Mouse (Mus musculus) c-Kit-negative CD71-positive TER-119-positive erythroid progenitor cells, embryonic 14.5 days (primary cell): Measurements from ENCODE around the gene Bri3bp.
"Not testable (repeated sequence)": the region's sequence is repeated elsewhere in the genome, so short reads cannot be mapped to it uniquely, and the experiment has no call there.

Experiments used
- DNase-seq: peaks from one replicate; pipeline ENCODE4 v3.0.0-alpha.2; 2013; ENCODE audit warnings: low read depth, low spot score

Bri3bp gene

DNA sequence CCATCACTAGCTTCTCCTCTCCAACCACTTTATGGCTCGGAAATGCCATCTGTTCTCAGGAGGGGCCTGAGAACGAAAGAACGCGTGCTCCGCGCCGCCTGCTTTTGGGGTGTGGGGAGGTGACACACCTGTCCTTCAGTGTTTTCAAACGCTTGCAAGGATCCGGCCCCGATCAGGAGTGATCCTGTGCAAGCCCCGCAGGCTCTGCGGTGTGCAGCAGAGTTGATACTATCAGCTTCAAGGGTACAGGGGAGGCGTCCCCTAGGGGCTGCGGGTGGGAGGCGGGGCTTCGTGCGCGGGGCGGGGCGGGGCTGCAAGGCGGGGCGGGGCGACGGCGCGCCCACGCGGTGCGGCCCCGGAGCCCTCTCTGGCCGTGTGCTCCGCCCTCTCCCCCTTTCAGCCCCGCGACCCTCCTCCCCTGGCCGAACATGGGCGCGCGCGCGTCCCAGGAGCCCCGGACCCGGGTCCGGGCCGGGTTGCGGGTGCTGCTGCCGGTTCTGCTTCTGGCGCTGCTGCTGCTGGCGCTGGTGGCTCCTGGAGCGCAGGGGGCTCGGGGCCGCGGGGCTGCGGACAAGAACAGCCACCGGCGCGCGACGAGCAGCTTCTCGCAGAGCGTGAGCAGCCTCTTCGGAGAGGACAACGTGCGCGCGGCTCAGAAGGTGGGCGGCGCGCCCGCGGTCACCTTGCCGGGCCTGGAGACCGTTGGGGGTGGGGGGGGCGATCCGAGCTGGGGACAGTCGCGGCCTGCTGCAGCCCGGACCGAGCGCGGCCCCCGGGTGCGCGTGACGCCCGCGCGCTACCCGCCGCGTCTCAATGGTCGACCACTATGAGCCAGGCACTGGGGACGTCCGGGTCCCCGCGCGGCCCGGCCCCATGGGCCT lies at the start of gene Bri3bp:
Bri3bp (plus strand) TSS at position 335 of the 881 bp plus-strand sequence.
- no peak for DNase-seq

DNA sequence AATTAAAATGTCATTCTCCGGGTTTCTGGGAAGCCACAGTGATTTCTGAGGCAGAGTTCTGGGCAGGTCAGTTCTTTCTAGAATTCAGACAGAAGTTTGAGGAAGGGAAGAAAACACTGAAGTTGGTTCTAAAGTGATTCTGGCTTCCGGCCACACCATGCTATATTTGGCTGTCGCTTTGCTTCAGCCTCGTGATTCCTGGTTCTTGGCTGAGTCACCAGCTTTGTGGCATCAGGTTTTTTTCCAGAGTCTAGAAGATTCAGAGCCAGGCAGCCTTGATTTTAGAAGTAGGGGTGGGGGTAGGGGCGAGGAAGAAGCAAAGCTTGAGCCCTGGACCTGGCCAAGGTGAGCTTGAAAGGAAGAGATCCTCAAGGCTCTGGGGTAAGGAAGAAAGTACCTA lies 49.8 kb upstream of the Bri3bp start:
- DNase-seq: no peak

DNA sequence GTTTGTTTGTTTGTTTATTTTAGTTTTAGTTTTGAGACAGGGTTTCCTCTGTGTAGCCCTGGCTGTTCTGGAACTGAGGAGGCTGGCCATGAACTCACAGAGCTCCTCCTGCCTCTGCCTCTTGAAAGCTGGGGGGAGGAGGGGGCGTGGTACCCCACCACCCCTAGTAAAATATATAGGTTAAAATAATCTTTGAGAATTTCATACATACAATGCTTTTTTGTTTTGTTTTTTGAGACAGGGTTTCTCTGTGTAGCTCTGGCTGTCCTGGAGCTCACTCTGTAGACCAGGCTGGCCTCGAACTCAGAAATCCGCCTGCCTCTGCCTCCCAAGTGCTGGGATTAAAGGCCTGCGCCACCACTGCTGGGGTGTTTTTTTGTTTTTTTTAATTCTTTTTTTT lies 49.2 kb upstream of the Bri3bp start:
- DNase-seq: not testable (repeated sequence)

DNA sequence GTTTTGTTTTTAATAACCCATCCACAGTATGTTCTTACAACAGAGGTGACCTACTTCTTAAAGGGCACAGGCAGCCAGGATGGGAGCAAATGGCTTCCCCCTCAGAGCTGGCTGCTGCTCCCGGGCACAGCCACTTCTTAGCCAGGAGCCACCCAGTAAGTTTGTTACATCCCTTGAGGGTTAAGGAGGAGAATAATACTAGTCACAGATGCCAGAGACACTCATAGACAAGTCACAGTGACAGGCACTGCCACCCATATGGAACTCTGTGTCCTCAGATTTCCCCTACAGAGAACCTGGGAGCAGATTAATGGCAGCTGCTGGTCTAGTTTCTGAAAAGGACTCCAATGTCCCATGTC lies 48.8 kb upstream of the Bri3bp start:
- DNase-seq: no peak

DNA sequence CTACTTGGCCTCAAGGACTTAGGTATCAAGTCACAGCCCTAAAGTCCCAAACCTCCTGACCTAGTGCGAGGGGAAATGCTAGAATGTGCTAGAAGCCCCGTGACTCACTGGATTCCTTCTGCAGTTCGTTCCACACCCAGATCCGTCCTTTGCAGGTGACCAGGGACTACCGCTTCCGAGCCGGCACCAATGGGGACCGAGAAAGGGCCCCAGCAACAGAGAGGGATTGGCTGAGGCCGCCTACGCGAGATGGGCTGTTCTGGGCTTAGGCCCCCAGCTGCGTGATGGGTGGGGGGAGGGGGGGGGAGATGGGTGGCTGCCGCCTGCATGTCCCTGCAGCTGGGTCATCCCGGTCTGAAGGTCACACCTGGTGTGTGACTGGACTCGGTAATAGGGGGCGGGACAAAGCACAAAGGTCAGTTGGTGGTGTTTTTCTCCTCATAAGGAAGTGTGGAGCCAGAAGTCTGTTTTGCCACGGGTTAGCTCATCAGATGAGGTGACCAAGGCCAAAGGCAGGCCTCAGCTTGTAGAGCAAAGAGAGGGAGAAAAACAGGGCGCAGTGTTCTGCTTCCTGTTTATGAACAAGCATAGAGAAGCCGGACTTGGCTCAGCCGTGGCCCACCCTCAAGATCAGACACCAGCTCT lies 48.3 kb upstream of the Bri3bp start:
- peak; percentile 86 for DNase-seq

DNA sequence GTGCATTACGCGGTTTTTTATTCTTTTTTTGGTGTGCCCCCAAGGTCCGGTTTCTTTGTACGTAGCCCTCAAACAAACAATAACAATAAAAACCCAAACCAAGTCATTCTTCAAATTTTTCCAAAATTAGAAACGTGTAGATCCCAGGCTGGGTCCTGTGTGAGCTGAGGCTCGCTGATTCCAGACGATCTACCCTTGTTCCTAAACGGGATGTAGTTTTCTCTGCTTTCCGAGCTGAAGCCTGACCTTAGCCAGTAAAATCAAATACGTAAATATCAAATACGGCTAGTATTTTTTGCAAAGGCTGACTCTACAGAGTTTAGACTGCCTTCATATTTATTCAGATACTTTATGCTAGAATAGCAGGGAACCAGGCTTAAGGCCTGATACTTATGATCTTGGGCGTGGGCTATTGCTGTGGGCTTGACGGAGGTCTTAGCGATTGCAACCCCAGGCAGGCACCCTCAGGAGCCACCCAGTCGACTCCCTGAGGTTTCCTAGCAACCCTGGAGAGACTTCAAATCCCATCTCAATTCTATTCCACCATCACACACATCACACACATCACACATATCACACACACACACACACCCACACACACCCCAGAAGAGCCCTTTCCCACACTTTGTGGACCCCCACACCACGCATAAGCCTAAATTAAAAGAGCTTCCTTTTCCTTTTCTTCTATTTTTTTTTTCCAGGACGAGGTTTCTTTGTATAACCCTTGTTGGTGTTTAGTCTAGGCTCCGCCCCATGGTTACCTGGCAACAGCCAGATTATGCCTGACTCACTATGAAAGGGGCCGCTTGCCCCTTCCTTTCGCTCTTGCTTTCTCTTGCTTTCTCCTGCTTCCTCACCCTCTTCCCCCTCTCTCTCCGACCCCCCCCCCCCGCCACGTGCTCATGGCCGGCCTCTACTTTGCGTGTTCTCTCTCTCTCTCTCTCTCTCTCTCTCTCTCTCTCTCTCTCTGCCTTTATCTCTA lies 47.5 kb upstream of the Bri3bp start:
- peak; percentile 83 for DNase-seq

DNA sequence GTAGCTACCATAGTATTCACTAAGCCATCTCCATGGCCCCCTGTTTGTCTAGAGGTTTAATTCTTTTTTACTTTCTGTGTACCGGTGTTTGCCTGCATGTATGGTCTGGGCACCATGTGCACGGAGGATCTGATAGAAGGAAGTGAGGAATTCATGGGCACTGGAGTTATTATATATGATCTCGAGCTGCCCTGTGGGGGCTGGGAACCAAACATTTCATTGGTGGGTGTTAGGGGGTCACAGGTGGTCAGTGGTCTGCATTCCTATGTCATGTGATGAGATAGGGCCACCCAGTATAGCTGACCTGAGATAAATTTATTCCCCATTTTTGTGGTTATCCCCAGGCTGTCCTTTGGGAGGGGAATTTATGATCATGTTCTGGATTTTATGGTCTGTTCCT lies 46.4 kb upstream of the Bri3bp start:
- no peak for DNase-seq

DNA sequence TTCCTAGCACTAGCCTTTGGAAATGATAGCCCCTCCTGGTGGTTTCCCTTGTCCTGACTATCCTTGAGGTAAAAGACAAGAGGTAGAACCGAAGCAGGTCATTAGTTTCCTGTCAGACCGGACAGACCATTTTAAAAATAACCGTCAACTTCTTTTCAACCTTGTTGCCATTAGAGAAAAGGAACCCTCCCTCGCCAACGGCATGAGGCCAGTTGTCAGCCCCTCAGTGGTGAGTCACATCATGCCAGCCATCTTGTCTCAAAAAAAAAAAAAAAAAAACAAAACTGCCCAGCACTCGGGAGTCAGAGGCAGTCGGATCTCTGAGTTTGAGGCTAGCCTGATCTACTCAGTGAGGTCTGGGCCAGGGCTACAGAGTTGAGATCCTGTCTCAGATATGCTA lies 40.5 kb upstream of the Bri3bp start:
- DNase-seq: no peak

DNA sequence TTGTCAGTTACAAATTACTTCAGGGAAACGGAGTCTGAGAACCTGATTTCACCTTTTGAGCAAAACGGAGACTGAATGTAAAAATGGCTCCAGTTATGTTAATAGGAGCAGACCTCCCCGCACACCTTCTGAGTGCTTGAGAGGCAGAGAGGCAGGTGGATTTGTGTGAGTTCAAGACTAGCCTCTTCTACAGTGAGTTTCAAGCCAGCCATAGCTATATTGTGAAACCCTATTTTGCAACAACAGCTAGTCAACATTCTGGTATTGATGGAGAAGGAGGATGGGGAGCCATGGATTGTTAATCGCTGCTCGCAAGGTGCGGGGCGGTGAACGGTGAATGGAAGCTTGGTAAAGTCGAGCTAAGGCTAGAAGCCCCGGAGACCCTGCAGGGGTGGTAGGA lies 38.9 kb upstream of the Bri3bp start:
- DNase-seq: no peak

DNA sequence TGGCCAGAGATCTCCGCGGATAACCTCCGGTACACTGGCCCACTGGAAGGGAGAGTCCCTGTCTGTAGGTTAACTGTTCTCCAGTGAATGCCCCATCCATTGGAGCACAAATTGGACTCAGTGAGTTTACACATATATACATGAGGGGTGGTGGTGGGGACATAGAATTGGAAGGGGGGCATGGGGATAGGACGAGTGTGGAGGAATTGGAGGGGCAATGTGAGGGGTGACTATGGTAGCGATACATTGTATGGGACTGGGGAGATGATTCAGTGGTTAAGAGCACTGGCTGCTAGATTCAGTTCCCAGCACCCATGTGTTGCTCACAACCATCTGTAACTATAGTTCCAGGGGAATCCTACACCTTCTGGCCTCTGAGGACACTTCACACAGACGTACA lies 38.4 kb upstream of the Bri3bp start:
- DNase-seq: no peak

DNA sequence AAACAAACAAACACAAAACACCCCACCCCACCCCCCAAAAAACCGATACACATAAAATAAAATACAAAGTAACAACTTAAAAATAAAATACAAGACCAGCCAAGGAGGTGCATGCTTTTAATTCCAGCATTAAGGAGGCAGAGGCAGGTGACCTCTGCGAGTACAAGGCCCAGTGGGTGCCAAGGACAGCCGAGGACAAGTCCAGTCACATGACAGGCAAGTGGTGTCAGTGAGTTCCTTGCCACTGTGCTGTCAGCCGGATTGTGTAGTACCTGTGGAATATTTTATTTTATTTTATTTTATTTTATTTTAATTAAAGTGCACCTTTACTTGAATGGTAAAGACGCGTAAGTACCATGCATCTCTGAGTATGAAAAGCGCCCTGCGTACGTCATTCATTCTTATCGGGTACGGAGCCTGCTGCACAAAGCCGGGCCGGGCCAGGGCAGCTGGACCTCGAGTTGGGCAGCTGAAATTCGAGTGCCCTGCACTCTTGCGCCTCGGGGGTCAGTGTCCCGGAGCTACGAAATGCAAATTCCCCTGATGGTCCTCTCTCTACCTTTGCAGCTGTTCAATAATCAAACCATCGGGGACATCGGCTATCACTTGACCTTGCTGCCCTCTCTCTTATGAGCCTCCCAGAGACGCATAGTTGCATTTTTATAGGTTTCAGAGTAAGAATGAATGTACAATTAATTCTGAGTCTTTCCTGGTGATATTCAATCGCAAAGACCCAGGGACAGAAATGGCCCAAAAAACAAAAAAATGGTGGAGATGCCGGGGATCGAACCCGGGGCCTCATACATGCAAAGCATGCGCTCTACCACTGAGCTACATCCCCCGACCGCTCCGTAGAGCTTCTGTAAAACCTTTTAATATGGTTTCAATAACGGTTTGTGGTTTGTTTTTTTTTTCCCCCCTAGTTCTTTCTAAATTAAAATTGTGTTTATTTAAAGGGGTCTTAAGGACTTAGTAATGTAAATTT lies 37.6 kb upstream of the Bri3bp start:
- DNase-seq: peak; percentile 60

DNA sequence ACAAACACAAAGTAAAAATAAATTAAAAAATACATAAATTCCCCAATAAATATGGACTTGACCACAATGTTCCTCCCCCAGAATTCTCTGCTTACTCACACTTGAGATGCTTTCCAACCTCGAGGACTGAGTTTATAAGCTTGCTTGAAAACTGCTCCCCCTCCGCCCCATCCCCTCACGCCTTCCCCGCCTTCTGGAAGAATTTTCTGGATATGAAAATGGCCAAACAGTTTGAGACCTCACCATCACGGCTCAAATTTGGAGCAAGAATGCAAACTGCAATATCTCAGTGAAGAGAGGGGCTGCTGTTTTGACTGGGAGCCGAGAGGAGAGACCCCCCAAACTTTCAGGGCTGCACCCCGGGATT lies 36.8 kb upstream of the Bri3bp start:
- DNase-seq: no peak

DNA sequence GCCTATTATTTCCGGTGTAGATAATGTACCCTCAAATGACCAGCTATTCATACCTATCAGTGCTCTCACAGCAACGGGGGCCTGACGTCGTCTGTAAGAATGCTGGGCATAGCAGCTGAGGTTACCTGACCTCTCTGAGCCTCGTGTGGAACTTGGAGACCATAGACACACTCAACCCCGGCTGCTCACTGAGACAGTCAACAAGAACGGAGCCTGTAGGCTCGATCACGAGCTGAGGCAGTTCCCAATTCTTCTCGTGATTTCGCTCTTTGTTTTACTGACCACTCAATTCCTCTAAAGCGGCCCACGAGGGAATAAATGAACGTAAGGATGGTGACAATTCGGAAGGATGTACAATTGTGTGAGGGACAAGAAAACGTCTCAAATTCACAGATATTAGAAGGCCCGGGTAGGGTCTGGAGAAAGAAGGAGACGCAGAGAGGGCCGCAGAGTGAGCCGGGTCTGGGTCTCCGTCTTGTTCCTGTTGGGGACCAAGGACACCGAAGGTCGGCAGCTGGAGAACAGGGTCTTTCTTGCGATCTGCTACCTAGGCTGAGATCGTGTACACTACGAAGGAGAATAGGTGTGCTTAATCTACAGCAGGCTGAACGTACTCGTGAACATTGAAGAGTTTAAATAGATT lies 36.3 kb upstream of the Bri3bp start:
- DNase-seq: no peak

DNA sequence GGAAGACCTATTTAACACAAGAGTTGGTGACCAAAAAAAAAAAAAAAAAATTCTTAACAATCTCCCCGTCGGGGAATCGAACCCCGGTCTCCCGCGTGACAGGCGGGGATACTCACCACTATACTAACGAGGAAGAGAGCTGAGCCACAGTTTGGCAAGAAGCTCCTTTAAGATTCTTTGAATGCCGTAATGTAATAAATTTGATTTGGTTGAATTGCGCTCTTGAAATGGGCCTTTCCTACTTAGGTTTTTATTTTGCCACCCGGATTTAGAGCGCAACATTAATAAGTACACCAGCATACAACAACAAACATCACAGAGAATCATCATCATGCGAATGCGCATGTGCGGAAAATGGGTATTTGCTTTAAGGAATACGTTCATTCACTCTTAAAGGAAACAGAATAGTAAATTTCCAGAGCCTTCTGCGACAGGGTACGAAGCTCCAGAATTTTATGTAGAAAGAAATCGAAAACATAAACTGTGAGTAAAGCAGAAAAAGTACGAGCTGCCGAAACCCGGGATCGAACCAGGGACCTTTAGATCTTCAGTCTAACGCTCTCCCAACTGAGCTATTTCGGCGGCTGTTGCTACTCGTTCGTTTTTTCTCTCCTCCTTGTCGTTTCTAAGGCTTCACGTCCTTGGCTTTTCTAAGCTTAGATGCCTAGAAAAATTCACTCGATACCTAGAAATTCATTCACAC lies 35.7 kb upstream of the Bri3bp start:
- peak; percentile 84 for DNase-seq

DNA sequence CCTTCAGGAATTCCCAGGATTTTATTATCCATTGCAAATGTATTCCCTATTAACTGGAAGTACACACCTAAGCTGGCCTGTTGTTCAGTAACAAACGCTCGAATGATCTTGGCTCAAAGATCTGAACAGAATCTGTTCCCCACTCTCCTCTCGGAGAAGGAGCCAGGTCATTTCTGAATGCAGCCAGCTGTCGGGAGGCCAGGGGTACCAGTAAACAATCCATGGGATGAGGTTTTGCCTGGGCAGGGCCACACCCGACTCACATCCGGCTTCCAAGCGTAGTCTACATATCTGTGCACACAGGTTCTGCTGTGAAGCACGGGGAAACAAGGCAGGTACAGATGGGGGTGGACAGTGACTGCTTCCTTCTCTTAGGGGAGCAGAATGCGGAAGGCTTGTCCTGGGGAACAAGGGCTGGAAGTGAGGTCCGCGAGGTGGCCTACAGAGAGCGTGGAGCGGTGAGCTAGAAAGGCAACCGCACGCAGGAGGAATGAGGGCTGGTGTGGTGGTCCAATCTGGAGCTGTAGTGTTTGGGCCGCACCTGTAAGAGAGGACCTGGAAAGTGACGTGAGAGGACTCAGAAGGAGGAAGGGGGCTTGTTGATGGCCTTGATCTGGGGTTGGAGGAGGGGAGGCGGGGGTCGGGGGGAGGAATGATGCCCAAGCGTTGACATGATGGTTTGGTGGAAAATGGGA lies 34.9 kb upstream of the Bri3bp start:
- no peak for DNase-seq

DNA sequence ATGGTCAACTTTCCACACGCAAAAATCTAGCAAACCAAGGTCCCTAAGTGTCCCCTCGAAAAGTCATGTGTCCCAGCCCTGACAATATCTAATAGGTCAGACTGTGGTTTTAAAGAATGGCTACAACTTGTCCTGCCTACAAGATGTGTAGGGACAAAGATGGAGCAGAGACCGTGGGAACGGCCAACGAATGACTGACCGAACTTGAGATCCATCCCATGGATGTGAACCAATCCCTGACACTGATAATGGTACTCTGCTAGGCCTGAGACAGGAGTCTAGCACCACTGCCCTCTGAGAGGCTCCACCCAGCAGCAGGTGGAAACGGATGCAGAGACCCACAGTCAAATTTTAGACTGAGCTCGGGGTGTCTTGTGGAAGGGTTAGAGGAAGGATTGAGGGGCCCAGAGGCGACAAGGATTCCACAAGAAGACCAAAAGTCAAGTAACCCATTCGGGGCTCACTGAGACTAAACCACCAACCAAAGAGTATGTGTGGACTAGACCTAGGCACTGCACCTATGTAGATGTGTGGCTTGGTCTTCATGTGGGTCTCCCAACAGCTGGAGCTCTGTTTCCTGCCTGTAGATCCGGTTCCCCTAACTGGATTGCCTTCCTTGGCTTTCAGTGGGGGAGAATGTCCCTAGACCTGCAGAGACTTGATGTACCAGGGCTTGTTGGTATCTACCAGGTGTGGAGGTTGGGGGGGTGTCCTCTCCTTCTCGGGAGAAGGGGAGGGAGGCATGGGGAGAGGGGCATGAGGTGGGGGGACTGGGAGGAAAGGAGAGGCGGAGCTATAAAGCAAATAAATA lies 34.1 kb upstream of the Bri3bp start:
- DNase-seq: no peak

DNA sequence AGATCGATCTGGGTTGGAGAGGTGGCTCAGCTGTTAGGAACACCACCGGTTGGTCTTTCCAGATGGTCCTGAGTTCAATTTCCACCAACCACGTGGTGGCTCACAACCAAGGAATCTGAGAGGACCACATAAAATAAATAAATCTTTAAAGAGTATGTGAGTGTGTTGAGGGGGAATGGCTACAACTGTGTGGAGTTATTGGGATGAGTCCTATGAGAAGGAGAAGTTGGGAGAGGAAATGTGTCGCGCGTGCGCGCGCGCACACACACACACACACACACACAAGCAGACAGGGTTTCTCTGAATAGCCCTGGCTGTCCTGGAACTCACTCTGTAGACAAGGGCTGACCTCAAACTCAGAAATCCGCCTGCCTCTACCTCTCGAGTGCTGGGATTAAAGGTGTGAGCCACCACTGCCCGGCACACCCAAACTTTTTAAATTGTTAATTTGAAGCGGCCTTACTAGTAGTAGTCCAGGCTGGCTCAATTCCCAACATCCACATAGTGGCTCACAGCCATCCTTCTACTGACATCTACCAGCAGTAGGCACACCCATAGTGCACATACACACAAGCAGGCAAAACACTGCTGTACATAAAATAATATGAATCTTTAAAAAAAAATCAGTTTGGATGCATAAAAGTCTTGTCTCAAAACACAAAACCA lies 33.3 kb upstream of the Bri3bp start:
- DNase-seq: no peak

DNA sequence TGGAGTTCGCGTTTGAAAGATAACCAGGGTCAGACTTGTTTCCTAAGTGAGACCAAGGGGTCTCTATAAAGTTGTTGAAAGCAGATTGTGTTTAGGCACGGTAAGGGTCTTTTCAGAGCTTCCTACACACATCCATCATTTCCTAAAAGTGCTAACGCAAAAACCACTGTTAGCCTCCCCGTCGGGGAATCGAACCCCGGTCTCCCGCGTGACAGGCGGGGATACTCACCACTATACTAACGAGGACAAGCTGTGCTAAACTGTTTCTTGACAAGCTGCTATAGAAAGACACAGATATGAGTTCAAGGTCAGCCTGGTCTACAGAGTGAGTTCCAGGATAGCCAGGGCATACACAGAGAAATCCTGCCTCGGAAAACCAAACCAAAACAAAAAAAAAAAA lies 32.5 kb upstream of the Bri3bp start:
- DNase-seq: peak; percentile 73
